Mouse (Mus musculus) cerebellum, adult 11 months (tissue): ENCODE results near the gene Selenof.

ENCODE experiments used
- DNase-seq: peaks from one replicate; pipeline ENCODE4 v3.0.0; 2022

The Selenof gene

GRCm38 (mm10) chr3:144565212-144565611 is 4.9 kb upstream of the Selenof start:
- no peak for DNase-seq

- no peak for DNase-seq
Measured at GRCm38 (mm10) chr3:144568861-144569361, 1.2 kb upstream of the Selenof start.

GRCm38 (mm10) chr3:144569401-144569971 is 618 bp upstream of the Selenof start:
- no peak for DNase-seq

GRCm38 (mm10) chr3:144570816-144571487 is 848 bp downstream of the Selenof start:
- no peak for DNase-seq

- no peak for DNase-seq
Measured at GRCm38 (mm10) chr3:144574256-144574655, 4.2 kb downstream of the Selenof start.

- no peak for DNase-seq
Measured at GRCm38 (mm10) chr3:144577366-144578340, 7.5 kb downstream of the Selenof start.

GRCm38 (mm10) chr3:144578921-144579320 is 8.8 kb downstream of the Selenof start:
- no peak for DNase-seq

GRCm38 (mm10) chr3:144579796-144580195 is 9.7 kb downstream of the Selenof start:
- no peak for DNase-seq

GRCm38 (mm10) chr3:144580281-144580680 is 10.2 kb downstream of the Selenof start:
- no peak for DNase-seq

GRCm38 (mm10) chr3:144581842-144582241 is 11.7 kb downstream of the Selenof start:
- no peak for DNase-seq

GRCm38 (mm10) chr3:144582306-144582705 is 12.2 kb downstream of the Selenof start:
- no peak for DNase-seq

GRCm38 (mm10) chr3:144583789-144584188 is 13.7 kb downstream of the Selenof start:
- no peak for DNase-seq

GRCm38 (mm10) chr3:144584789-144585553 is 14.9 kb downstream of the Selenof start:
- DNase-seq, result no peak

GRCm38 (mm10) chr3:144586731-144587130 is 16.6 kb downstream of the Selenof start:
- no peak for DNase-seq

GRCm38 (mm10) chr3:144589189-144589890 is 19.2 kb downstream of the Selenof start:
- no peak for DNase-seq

GRCm38 (mm10) chr3:144592992-144593785 is 23.1 kb downstream of the Selenof start:
- DNase-seq, result no peak

GRCm38 (mm10) chr3:144597121-144597520 is 27.0 kb downstream of the Selenof start:
- no peak for DNase-seq

- no peak for DNase-seq
Measured at GRCm38 (mm10) chr3:144597790-144598467, 27.8 kb downstream of the Selenof start.

- no peak for DNase-seq
Measured at GRCm38 (mm10) chr3:144602413-144602812, 32.3 kb downstream of the Selenof start.

GRCm38 (mm10) chr3:144602819-144603218 is 32.7 kb downstream of the Selenof start:
- no peak for DNase-seq
